Mouse (Mus musculus) hindbrain, embryonic 13.5 days (tissue): ENCODE data around the gene 4930426L09Rik. TPM values are rescaled to one million over a fixed set of nuclear protein-coding genes. Genes with fewer than 3 reads are reported as not detected.

ENCODE experiments used
- ATAC-seq: fragments of 200-750 bp; cut with Nextera tagmentation; 2 replicates; pipeline ENCODE4 v1.8.0; 2017; ENCODE audit warnings: moderate TSS enrichment; ENCODE audit not compliant: low FRiP score
- H3K27ac ChIP-seq: fragments of 300-500 bp; sonication (generic); 2 replicates; pipeline ENCODE4 v1.5.1; 2015; ENCODE audit warnings: inconsistent platforms, mild to moderate bottlenecking, moderate library complexity
- H3K27me3 ChIP-seq: fragments of 300-500 bp; sonication (generic); 2 replicates; pipeline ENCODE4 v1.6.1; 2015; ENCODE audit warnings: mild to moderate bottlenecking, inconsistent platforms
- H3K36me3 ChIP-seq: fragments of 300-500 bp; sonication (generic); 2 replicates; pipeline ENCODE4 v1.6.1; 2015; ENCODE audit warnings: mild to moderate bottlenecking, inconsistent platforms
- H3K4me1 ChIP-seq: fragments of 300-500 bp; sonication (generic); replicated peaks from 2 replicates; pipeline ENCODE4 v1.6.1; 2015; ENCODE audit warnings: inconsistent platforms
- H3K4me2 ChIP-seq: fragments of 300-500 bp; sonication (generic); 2 replicates; pipeline ENCODE4 v1.6.1; 2015; ENCODE audit warnings: inconsistent platforms, mild to moderate bottlenecking, moderate library complexity
- H3K4me3 ChIP-seq: fragments of 300-500 bp; sonication (generic); 2 replicates; pipeline ENCODE4 v1.5.1; 2015; ENCODE audit warnings: mild to moderate bottlenecking, inconsistent platforms
- H3K9ac ChIP-seq: fragments of 300-500 bp; sonication (generic); 2 replicates; pipeline ENCODE4 v1.6.1; 2015; ENCODE audit warnings: mild to moderate bottlenecking, inconsistent platforms
- H3K9me3 ChIP-seq: fragments of 300-500 bp; sonication (generic); 2 replicates; pipeline ENCODE4 v1.6.1; 2016; ENCODE audit warnings: inconsistent platforms
- WGBS: fragments of 180-500 bp; shearing (Covaris S2); methylation state at CpG from one replicate; pipeline ENCODE4 v1.1.7; 2015; 5-methylcytosine and 5-hydroxymethylcytosine counted together
- polyA plus RNA-seq: library from polyadenylated mRNA; unstranded; fragments of >200 nt; fragmentation: Nextera tagmentation; extraction: Ambion mirVana; gene quantifications from 2 replicates; pipeline ENCODE4 v1.2.1, GENCODE M21; 2015

The 4930426L09Rik gene
- polyA plus RNA-seq, 1 experiment from 2014 or later = 0.44 TPM

DNA sequence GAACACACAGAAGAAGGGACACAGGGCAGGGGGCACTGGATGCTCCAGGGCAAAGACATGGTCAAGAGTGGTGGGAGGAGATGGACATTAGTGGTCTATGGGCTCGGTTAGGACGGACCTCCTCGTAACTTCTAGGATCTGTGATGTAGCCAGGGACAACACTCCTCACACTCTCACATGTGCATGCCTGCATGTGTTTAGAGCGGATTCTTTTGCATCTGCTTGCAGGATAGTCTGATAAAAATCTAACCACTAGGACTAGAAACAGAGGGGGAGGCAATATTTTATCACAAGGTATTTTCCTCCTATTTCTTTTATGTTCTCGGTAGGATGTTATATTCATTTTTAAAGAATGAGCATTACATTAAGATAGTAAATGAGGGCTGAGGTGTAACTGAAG, 38.6 kb upstream of the 4930426L09Rik start:
- no peaks in the 10 kb centered on the region for H3K36me3 ChIP-seq
- 91% methylated on average over 5 of the region's 5 CpGs for WGBS
- H3K9ac ChIP-seq = no peak overlapping the region
- no peak overlapping the region for H3K4me2 ChIP-seq
- no peaks in the 10 kb centered on the region for H3K9me3 ChIP-seq
- H3K27ac ChIP-seq = no peak overlapping the region
- H3K4me3 ChIP-seq = no peak overlapping the region
- ATAC-seq = no peak
- peaks cover 11% of the 10 kb centered on the region; the same call in 1 of the 2 replicates for H3K4me1 ChIP-seq
- no peaks in the 10 kb centered on the region for H3K27me3 ChIP-seq

DNA sequence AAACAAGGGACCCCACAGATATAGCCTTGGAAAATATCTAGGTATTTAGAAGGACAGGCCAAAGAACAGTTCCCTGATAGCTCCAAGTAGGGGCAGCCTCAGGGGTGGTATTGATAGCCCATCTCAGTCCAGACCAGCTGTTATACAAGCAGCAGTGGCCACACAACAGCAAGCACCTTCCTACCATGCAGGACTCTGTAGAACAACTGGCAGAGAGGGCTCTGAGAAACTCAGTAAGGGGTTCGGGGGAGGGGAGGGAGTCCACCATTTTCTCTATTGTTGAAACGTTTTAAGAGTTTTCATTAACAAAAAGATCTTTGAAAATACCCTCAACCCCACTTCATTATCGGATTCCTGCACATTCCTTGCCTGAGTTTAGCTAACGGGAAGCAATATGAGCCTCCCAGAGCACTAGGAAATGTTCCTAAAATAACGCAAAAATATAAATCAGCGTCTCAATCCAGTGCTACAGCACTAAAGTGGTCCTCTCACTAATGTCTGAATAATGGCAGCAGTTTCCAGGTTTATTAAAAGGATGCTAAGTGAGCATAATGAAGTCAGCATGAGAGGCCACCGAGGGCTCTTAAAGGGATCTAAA, 37.7 kb upstream of the 4930426L09Rik start:
- Histone ChIP-seq H3K27ac (no peak overlapping the region), H3K4me2 (no peak overlapping the region), H3K4me3 (no peak overlapping the region), H3K9ac (no peak overlapping the region), H3K27me3 (no peaks in the 10 kb centered on the region), H3K9me3 (no peaks in the 10 kb centered on the region), H3K36me3 (no peaks in the 10 kb centered on the region), H3K4me1 (0 out of 2 replicates have a peak, but pooled peaks cover 5% of the 10 kb centered on the region)
- ATAC-seq = no peak; the same call in 1 of the 2 replicates
- WGBS = 40% methylated on average over 7 of the region's 7 CpGs

DNA sequence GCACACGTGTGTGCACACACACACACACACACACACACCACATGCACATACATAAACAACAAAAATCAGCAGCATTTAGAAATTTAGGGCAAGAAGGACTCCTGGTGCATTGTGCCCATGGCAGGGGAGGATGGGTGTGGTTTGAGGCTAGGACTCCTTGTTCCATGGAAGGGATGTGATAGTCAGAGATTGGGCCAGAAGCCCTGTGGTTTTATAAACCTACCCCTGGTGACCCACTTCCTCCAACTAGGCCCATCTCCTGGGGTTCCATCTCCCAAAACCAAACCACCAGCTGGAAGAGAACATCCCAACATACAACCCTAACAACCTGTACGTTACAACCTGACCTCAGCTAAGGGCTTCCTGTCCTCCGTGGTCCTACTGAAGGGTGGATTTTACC, 35.6 kb upstream of the 4930426L09Rik start:
- Histone ChIP-seq H3K27me3 (no peaks in the 10 kb centered on the region), H3K27ac (no peak overlapping the region), H3K36me3 (no peaks in the 10 kb centered on the region), H3K9me3 (no peaks in the 10 kb centered on the region), H3K9ac (no peak overlapping the region), H3K4me1 (0 out of 2 replicates have a peak, but pooled peaks cover 5% of the 10 kb centered on the region), H3K4me3 (no peak overlapping the region), H3K4me2 (no peak overlapping the region)
- WGBS = 76% methylated on average over 3 of the region's 3 CpGs
- no peak for ATAC-seq

DNA sequence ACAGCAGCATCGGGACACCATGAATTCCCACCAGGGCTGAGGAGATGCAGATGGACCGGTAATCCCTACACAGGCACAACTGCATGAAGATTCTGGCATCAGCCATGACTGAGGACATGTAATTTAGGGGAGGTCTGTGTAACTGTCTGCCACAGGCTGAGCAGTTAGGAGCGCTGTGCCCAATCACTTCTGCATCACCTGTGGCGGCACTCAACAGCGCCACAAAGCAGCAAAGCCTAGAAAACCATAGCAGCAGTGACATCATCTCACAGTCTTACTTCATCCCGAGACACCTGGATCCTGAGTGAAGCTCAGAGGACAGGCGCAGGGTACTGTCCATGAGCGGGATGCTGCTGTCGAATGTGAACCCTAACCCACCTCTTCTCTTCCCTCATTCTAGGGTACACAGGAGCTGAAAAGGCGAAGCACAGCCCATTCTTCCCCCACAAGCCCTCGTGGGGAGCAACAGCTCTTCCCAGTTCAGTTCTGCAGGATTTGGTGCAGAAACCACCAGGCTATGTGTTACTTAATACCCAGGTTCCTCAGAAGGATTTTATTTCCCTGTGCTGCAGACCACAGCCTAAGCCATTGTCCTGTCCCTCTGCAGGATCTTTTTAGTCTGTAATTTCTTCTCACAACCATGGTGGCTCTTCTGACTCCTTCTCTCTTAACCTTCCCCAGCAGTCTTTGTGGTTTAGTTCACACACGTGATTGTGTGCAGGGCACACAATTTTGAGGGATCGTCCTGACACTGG, 34.7 kb upstream of the 4930426L09Rik start:
- 83% methylated on average over 13 of the region's 13 CpGs for WGBS

DNA sequence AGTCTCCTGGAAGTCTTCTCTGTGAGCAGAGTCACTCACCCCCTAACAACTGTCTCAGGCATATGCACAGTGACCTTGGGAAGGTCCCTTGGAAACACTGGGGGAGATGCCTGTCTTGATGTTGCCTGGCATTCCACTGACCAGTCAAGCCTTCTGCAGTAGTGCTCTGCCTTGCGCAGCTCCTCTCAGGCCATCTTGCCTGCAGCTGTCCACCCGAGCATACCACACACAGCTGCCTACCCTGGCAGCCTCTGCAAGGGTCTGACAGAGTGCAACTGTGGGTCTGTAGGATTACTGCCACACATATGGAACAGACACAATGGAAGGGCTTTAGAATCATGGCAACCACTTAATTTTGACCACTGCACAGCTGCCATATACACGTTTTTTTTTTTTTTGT, 33.0 kb upstream of the 4930426L09Rik start:
- Histone ChIP-seq H3K27ac (no peak overlapping the region), H3K36me3 (no peaks in the 10 kb centered on the region), H3K4me3 (no peak overlapping the region), H3K4me1 (0 out of 2 replicates have a peak, but pooled peaks cover 5% of the 10 kb centered on the region), H3K9ac (no peak overlapping the region), H3K4me2 (no peak overlapping the region), H3K27me3 (no peaks in the 10 kb centered on the region), H3K9me3 (no peaks in the 10 kb centered on the region)
- no peak for ATAC-seq
- 82% methylated on average over 3 of the region's 3 CpGs for WGBS

More for the DNA sequence above, 34.7 kb upstream of the 4930426L09Rik start:
- Histone ChIP-seq H3K4me2 (no peak overlapping the region), H3K27ac (no peak overlapping the region), H3K9me3 (no peaks in the 10 kb centered on the region), H3K4me3 (no peak overlapping the region), H3K36me3 (no peaks in the 10 kb centered on the region), H3K9ac (no peak overlapping the region), H3K4me1 (0 out of 2 replicates have a peak, but pooled peaks cover 5% of the 10 kb centered on the region), H3K27me3 (no peaks in the 10 kb centered on the region)
- no peak for ATAC-seq

DNA sequence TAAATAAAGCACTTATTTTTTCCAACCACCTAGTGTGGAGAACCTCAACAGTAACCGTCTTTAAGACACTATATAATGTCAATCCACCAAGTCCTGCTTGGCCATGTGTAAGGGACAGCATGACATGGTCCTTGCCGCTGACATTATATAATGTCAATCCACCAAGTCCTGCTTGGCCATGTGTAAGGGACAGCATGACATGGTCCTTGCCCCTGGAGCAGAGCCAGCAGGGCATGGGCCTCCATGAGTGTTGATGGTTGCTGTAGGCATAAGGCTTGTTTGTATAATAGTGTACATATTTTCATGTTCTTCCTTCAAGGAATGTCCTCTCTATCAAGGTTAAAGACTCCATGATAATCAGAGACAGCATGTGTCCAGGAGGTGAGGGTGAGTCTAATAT, 32.2 kb upstream of the 4930426L09Rik start:
- ATAC-seq = no peak
- H3K4me2 ChIP-seq = no peak overlapping the region
- no peaks in the 10 kb centered on the region for H3K9me3 ChIP-seq
- no peak overlapping the region for H3K27ac ChIP-seq
- H3K36me3 ChIP-seq = no peaks in the 10 kb centered on the region
- 100% methylated on average over 2 of the region's 2 CpGs for WGBS
- H3K9ac ChIP-seq = no peak overlapping the region
- H3K27me3 ChIP-seq = no peaks in the 10 kb centered on the region
- no peaks in the 10 kb centered on the region for H3K4me1 ChIP-seq
- H3K4me3 ChIP-seq = no peak overlapping the region

DNA sequence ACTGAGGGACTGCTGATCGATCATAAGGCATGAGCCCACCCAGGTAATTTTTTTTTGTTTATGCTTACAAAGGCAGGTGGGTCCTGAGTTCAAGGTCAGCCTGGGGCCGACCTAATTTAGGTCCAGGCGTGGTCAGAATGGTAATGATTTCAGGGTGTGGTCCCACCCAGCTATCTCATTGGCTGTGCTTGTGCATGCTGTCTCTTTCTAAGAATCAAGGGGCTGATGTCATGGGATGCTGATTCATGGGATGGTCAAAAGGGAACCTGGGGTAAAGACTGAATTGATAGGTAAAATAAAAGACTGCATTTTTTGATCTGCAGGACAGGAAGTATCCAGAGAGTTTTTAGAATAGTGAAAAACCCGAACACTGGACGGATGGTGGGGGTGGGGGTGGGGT, 31.6 kb upstream of the 4930426L09Rik start:
- H3K9ac ChIP-seq = no peak overlapping the region
- H3K9me3 ChIP-seq = no peaks in the 10 kb centered on the region
- no peaks in the 10 kb centered on the region for H3K36me3 ChIP-seq
- WGBS = 90% methylated on average over 5 of the region's 5 CpGs
- no peaks in the 10 kb centered on the region for H3K27me3 ChIP-seq
- no peak overlapping the region for H3K4me2 ChIP-seq
- H3K4me3 ChIP-seq = no peak overlapping the region
- no peak overlapping the region for H3K27ac ChIP-seq
- no peak for ATAC-seq
- H3K4me1 ChIP-seq = no peaks in the 10 kb centered on the region

DNA sequence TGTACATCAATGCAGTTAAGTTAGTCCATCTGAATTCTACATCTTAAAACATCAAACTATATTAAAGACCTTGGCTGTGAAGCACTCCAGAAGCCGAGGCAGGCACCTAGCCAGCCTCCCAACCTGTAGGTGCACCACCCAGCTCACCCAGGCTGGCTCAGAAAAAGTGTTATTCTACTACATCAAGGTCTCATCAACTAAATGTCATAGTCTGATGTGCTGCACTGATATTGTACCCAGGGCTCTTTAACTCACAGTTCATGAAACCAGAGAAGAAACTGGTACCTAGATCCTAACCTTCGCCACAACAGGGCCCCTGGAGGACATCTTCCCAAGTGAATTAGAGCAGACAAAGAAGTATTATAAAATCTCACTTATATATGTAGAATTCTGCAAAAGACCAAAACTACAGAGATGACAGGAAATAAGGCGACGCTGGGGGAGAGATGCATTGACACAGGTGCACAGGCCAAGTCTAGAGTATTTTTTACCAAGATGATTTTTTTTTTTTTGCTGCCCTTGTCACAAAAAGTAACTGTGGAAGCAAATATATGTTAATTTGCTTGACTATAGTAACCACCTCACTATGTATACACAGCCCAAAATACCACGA, 30.6 kb upstream of the 4930426L09Rik start:
- H3K4me3 ChIP-seq = no peak overlapping the region
- H3K27me3 ChIP-seq = no peaks in the 10 kb centered on the region
- no peak for ATAC-seq
- no peak overlapping the region for H3K4me2 ChIP-seq
- H3K9me3 ChIP-seq = no peaks in the 10 kb centered on the region
- no peaks in the 10 kb centered on the region for H3K36me3 ChIP-seq
- 94% methylated on average over 5 of the region's 5 CpGs for WGBS
- H3K27ac ChIP-seq = no peak overlapping the region
- H3K4me1 ChIP-seq = no peaks in the 10 kb centered on the region
- no peak overlapping the region for H3K9ac ChIP-seq

DNA sequence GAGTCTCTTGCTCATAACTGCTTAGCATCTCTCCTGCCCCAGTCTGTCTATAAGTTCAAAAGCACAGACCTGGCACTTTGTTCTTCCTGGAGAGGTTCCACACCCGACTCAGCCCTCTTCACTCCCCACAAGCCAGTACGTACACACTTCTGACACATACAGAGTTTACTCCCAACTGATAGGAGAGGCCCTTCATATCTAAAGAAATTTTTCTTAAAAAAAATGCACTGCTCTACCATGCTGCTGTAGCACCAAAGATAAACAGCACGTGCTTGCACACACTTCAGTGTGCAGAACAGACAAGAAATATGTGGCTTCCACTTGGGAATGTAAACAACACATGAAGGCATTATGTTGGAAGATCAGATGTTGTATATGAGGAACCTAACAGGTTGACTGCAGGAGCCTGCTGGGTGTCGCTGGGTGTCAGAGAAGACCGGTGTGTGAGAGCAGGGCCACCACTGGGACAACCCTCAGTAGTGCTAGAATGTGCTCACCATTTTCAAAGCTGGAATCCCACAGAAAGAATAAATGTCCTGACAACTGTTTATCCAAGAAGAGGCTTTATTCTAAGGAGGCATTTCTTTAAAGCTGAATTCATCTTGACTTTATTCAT, 29.0 kb upstream of the 4930426L09Rik start:
- H3K4me3 ChIP-seq = no peak overlapping the region
- peaks cover 7% of the 10 kb centered on the region; the same call in 1 of the 2 replicates for H3K9me3 ChIP-seq
- no peak overlapping the region for H3K9ac ChIP-seq
- H3K4me1 ChIP-seq = no peaks in the 10 kb centered on the region
- H3K27ac ChIP-seq = no peak overlapping the region
- no peak overlapping the region for H3K4me2 ChIP-seq
- H3K27me3 ChIP-seq = no peaks in the 10 kb centered on the region
- H3K36me3 ChIP-seq = no peaks in the 10 kb centered on the region
- WGBS = 79% methylated on average over 5 of the region's 5 CpGs
- no peak for ATAC-seq

DNA sequence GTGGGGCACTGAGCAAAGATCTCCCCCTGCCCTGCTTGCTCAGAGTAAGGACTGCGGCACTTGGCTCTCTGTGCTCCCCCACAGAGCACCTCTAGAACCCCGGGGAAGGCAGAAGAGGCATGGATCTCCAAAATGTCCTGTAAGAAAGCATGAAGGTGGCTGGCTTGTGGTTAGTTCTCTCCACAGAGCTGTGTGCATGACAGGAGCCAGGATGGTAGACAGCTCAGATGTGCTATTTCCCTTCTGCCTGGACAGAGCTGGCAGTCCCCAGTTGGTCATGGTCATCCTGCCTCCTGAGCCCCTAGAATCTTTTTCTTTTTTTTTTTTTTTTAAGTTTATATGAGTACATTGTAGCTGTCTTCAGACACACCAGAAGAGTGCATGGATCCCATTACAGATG, 27.7 kb upstream of the 4930426L09Rik start:
- 83% methylated on average over 2 of the region's 2 CpGs for WGBS
- no peak for ATAC-seq
- Histone ChIP-seq H3K36me3 (no peaks in the 10 kb centered on the region), H3K9ac (no peak overlapping the region), H3K4me1 (no peaks in the 10 kb centered on the region), H3K27me3 (no peaks in the 10 kb centered on the region), H3K4me3 (no peak overlapping the region), H3K4me2 (no peak overlapping the region), H3K27ac (no peak overlapping the region), H3K9me3 (peaks cover 7% of the 10 kb centered on the region; the same call in 1 of the 2 replicates)

DNA sequence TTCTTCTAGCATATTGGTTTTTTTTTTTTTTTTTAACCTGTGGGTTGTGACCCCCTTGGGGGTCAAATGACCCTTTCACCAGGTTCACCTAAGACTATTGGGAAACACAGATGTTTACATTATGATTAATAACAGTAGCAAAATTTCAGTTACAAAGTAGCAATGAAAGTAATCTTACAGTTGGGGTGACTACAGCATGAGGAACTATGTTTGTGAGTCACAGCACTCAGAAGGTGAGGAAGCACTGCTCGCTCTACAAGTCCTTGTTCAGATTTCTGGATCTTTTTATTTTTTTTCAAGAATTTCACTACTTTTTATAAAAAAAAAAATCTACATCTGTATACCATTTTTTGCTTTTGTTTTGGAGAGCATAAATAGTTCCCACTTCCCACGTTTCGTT, 26.6 kb upstream of the 4930426L09Rik start:
- no peak for ATAC-seq
- Histone ChIP-seq H3K9me3 (peaks cover 7% of the 10 kb centered on the region; the same call in 1 of the 2 replicates), H3K4me1 (no peaks in the 10 kb centered on the region), H3K27ac (no peak overlapping the region), H3K27me3 (no peaks in the 10 kb centered on the region), H3K9ac (no peak overlapping the region), H3K4me3 (no peak overlapping the region), H3K4me2 (no peak overlapping the region), H3K36me3 (no peaks in the 10 kb centered on the region)
- 94% methylated on average over 3 of the region's 3 CpGs for WGBS

DNA sequence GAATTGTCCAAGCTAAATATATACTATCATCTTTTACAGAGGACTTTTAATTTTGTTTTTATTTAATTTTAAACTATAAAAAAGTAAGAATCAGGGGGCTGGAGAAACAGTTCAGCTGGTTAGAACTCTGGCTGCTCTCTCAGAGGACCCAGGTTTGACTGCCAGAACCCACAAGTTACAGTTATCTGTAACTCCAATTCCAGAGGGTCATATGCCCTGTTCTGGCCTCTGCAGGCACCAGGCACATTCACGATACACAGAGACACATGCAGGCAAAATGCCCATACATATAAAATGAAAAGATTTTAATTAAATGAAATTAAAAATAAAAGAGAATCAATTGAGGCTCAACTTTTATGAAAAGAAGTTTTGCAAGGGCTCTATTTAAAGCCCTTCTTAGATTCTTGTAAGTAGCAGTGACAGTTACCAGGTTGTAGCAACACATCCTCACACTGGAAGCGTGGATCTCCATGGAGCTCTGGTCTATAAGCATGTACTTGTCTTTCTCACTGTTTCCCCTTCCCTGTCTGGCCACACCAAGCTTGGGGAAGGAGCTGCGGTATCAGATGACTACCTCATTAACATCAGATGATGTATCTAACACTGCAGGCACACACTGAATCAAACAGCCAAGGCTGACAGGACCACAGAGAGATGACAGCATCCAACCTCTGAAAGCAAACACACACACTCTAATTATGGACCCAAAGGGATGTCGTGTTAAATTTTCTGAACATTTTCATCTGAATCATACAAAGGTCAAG, 23.1 kb upstream of the 4930426L09Rik start:
- Histone ChIP-seq H3K9ac (no peak overlapping the region), H3K36me3 (no peaks in the 10 kb centered on the region), H3K27ac (no peak overlapping the region), H3K4me1 (peaks cover 8% of the 10 kb centered on the region), H3K9me3 (peaks cover 7% of the 10 kb centered on the region; the same call in 1 of the 2 replicates), H3K4me3 (no peak overlapping the region), H3K27me3 (no peaks in the 10 kb centered on the region), H3K4me2 (no peak overlapping the region)
- ATAC-seq = no peak
- 62% methylated on average over 4 of the region's 4 CpGs for WGBS
